Mouse (Mus musculus): ENCODE data around the gene Arhgap33.
"Not testable (repeated sequence)": the region's sequence is repeated elsewhere in the genome, so short reads cannot be mapped to it uniquely, and the experiment has no call there.

The Arhgap33 gene

DNA sequence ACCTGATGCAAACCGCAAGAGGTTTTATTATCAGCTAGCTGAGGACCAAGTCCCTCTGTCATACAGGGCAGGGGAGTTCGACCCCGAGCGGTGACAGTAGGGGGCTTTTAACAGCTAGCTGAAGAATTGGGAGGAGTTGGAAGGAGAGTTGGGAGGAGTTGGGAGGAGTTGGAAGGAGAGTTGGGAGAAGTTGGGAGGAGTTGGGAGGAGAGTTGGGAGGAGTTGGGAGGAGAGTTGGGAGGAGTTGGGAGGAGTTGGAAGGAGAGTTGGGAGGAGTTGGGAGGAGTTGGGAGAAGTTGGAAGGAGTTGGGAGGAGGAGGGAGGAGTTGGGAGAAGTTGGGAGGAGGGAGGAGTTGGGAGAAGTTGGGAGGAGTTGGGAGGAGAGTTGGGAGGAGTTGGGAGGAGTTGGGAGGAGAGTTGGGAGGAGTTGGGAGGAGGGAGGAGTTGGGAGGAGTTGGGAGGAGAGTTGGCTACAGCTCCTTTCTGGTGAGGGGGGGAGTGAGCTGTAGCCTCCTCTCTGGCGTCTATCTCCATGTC lies 39.3 kb downstream of the Arhgap33 start:
- DNase-seq (ENCODE audit: low spot score in 2 of 2), result not testable (repeated sequence)

DNA sequence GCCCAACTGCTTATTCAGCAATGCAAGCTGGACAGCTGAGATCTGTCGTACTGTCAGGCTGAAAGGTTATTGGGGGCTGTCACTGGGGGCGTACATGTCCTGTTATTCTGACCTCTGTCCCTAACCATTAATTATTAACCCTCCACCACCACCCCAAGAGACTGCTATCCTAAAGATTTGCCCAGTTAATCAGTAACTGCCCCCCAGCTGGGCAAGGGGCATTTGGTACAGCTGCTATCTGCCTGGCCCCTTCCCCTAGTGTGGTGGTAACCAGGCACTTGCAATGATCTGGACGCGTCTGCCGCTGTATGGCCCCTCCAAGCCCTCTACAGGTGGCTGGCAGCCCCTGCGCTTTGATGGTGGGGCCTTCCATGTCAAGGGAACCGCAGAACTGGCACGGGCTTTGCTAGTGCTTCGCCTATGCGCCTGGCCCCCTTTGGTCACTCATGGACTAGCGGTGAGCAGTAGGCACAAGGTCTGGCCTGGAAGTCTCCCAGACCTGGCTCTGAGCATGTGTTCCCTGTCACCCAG lies 41.4 kb downstream of the Arhgap33 start, which contains the start of gene Prodh2:
TSS of gene Prodh2 (plus strand) at position 222 of the 531 bp plus-strand sequence.
- no peak for DNase-seq (ENCODE audit: low spot score in 2 of 2)

DNA sequence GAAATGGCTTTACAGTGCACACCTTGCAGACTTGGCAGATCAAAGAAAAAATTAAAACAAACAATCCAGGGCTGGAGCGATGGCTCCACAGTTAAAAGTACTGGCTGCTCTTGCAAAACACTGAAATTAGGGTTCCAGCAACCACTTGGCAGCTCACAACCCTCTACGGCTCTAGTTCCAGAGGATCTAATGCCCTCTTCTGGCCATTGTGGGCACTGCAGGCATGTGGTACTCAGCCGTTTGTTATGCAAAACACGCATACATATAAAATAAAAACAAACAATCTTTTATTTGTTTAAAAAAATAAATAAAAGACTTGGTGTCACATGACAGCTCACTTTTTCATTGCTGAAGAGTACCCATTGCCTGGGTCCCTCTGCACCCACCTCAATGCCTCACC lies 42.1 kb downstream of the Arhgap33 start:
- peak; percentile 45 to 53 for DNase-seq (ENCODE audit: low spot score in 2 of 2)

DNA sequence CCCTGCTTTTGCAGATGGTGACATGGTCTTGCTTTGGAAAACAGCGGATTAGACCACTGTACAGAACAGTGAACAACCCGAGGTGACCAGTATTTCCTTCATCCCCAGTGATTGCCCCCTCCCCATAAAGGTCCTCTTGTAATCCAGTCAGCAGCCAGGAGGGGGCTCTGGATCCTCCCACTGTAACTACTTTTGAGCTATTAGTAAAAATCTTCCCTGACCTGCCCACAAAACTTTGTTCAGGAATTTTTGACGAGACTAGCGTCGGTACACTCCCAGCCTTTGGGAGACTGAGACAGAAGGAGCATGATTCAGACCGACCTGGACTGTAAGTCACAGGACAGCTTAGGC lies 43.9 kb downstream of the Arhgap33 start:
- DNase-seq (ENCODE audit: low spot score in 2 of 2), result no peak

DNA sequence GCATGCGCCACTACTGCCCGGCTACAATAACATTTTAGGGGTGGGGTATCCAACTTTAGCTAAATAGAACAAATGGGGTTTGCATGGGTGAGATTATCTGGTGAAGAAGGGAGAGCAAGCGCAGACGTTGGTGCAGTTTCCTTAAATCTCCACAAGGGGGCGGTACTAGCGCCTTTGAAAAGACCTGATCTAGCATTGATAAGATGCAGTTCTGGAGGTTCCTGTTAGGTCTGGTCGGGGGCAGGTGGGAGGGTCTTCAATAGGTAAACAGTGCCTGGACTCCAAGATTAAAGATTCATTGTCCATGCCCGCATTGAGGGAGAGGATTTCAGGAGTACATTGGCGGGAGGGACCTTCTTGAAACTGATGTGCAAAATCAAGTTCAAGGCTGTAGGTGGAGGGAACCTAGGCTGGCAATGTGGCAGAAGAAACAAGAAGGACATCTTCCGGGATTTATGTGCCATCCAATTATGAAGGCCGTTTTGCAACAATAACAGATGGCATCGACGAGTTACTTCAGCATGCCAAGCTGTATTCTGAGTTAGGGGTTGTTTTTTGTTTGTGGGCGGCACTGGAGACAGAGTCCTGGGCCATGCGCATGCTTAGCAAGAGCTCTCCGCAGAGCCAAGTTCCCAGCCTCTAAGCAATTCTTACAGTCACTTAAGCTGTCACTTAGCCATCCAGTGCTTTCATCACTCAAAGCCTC lies 44.5 kb downstream of the Arhgap33 start:
- DNase-seq (ENCODE audit: low spot score in 2 of 2), result peak in 1 of 2 experiments; percentile 16

DNA sequence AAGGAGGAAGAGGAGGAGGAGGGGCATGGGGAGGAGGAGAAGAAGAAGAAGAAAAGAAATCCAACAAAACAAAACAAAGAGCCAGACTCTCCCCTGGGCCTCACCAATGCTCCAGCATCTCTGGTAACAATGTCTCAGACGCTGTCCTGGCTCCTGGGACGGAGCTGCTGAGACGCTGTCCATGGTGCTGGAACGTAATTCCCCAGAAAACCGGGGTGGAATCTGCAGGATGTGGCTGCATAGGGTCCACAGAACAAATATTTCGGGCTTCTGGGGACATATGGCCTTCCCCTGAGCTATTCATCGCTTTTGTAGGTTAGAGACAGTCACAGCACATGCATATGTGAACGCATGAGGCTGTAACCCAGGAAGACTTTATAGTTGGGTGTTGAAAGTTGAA lies 50.6 kb downstream of the Arhgap33 start:
- DNase-seq (ENCODE audit: low spot score in 2 of 2), result no peak

DNA sequence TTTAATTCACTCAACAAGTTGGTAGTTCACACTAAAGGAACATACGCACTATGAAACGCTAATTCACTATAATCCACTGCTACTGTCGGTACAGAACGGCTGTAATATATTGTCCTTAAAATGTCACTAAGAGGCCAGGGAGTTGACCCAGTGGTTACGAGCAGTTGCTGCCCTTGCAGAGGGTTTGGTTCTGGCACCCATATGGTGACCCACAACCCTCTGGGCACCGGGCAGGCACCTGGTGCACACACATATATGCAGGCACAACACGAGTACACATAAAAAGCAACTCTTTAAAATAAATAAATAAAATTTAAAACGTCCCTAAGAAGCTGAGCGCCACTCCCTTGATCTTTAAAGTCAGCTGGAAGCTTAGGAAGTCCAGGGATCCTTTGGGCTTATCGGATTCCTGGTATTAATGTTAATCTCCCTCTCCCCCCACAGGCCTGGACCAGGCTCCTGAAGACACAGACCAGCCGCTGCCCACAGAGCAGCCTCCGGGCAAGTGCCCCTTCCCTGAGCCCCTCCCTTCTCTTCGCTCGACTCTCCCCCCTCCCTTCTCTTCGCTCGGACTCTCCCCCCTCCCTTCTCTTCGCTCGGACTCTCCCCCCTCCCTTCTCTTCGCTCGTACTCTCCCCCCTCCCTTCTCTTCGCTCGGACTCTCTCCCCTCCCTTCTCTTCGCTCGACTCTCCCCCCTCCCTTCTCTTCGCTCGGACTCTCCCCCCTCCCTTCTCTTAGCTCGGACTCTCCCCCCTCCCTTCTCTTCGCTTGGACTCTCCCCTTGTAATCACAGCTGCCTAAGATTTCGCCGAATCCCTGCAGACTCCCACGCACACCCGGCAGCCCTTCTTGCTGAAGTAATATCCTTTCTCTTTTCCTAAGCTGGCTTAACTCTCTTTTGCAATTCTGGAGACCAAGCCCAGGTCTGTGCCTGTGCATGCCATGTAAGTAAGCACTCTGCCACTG lies 57.2 kb downstream of the Arhgap33 start:
- DNase-seq (ENCODE audit: low spot score in 2 of 2), result no peak

DNA sequence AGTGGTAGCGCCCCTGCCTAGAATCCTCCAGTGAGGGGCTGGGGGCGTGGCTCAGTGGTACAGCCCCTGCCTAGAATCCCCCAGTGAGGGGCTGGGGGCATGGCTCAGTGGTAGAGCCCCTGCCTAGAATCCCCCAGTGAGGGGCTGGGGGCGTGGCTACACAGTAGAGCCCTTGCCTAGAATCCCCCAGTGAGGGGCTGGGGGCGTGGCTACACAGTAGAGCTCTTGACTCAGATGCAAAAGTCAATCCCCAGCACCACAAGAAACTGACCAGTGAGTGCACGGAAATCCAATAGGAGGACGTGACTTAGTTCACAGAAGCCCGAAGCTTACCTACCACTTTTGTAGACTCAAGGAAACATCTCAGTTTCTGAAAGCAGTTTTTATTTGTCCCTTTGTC lies 58.7 kb downstream of the Arhgap33 start:
- not testable (repeated sequence) for DNase-seq (ENCODE audit: low spot score in 2 of 2)

DNA sequence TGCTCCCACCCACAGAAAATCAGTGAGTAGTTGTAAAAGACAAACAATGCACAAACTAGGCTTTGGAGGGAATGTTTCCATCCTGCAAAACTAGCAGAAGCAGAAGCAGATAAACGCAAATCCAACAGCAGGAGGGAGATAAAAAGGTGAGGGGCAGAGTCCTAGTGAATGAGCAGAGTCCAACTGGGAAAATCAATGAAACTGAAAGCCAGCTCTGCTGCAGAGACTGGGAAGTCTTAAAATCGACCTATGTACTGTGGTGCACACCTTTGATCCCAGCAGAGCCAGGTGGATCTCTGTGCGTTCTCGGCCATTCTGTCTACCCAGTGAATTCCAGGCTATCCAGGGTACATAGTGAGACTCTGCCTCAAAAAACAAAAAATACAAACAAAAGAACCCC lies 59.9 kb downstream of the Arhgap33 start:
- no peak for DNase-seq (ENCODE audit: low spot score in 2 of 2)

DNA sequence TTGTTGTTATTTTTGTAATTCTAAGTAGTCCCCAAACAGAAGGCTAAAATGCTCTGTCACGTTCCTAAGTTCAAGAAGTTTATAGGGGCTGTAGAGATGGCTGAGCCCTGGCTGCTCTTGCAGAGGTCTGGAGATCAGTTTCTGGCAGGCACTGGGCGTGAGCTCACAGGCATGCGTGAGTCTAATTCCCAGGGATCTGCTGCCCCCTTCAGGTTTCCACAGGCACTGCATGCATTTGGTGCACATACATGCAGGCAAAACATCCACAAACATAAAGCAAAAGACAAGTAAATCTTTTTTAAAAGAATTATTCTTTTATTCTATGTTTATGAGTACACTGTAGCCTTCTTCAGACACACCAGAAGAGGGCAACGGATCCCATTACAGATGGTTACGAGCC lies 62.4 kb downstream of the Arhgap33 start:
- DNase-seq (ENCODE audit: low spot score in 2 of 2), result peak in 1 of 2 experiments; percentile 16
